Mouse (Mus musculus): ENCODE data around the gene Olfr1173. TPM values are rescaled to one million over a fixed set of nuclear protein-coding genes. Genes with fewer than 3 reads are reported as not detected.

The Olfr1173 gene
- 0.11 TPM for polyA plus RNA-seq (2017; shearing (Covaris generic))

GRCm38 (mm10) chr2:88279775-88280174 is at the start of gene Olfr1173:
Olfr1173 (minus strand) TSS chr2:88279875.

DNA sequence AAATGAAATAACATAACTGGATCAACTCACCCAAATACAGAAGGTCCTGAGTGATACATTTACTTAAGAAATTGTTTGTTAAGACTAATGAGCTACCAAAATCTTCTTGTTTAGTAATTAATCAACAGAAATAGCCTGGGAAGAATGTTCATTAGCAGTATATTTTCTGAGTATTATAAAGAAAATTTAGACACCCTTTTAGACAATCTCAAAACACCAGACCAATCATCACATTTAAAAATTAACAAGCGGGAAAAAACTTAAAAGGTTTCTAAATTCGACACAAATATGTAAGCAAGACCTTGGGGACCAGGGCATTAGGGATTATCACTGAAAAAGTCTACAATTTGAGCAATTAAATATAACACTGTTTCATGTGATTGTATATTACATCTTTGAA is 47.4 kb upstream of the Olfr1173 start, which contains the start of gene Olfr1175-ps:
Gene Olfr1175-ps, minus strand, starts transcription at position 101 of the 400 bp plus-strand sequence.

GRCm38 (mm10) chr2:88315035-88315434 is 35.4 kb upstream of the Olfr1173 start, which contains the start of gene Olfr1174-ps:
Olfr1174-ps (minus strand) TSS chr2:88315135.

DNA sequence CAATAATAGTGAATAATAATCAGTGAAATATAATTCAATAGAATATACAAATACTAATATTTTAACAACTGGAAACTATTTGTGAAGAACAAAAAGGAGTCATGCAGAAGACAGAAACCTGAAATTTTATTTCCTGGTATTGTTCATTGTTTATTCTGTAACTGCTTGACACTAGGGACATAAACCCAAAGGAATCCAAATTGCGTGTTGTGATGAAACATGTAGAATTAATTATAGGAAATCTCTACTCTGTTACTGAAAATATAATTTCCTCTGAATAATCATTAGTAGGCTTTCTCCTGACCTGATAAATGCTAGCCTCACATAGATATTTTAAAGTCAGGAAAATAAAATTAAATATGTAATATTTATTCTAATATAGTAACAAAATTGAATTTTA is 51.4 kb downstream of the Olfr1173 start, which contains the start of gene Olfr1170:
Gene Olfr1170, minus strand, starts transcription at position 101 of the 400 bp plus-strand sequence.

Other genes starting within 250 kb of the Olfr1173 start
- not detected for gene Olfr73, start 242.2 kb downstream of the Olfr1173 start, polyA plus RNA-seq (2017; shearing (Covaris generic))
- not detected for gene Olfr1162, start 228.7 kb downstream of the Olfr1173 start, polyA plus RNA-seq (2017; shearing (Covaris generic))
- not detected for gene Olfr1163, start 208.0 kb downstream of the Olfr1173 start, polyA plus RNA-seq (2017; shearing (Covaris generic))
- gene Olfr1164, start 185.9 kb downstream of the Olfr1173 start, polyA plus RNA-seq (2017; shearing (Covaris generic)): not detected
- not detected for gene Olfr1166, start 151.6 kb downstream of the Olfr1173 start, polyA plus RNA-seq (2017; shearing (Covaris generic))
- gene Olfr1167, start 124.7 kb downstream of the Olfr1173 start, polyA plus RNA-seq (2017; shearing (Covaris generic)): 0.10 TPM
- gene Olfr1168, start 98.0 kb downstream of the Olfr1173 start, polyA plus RNA-seq (2017; shearing (Covaris generic)): not detected
- not detected for gene Olfr1170, start 51.5 kb downstream of the Olfr1173 start, polyA plus RNA-seq (2017; shearing (Covaris generic))
- not detected for gene Olfr1174-ps, start 35.3 kb upstream of the Olfr1173 start, polyA plus RNA-seq (2017; shearing (Covaris generic))
- gene Olfr1175-ps, start 47.3 kb upstream of the Olfr1173 start, polyA plus RNA-seq (2017; shearing (Covaris generic)): not detected
- gene Olfr1176, start 56.8 kb upstream of the Olfr1173 start, polyA plus RNA-seq (2017; shearing (Covaris generic)): not detected
- gene Olfr1177-ps, start 66.6 kb upstream of the Olfr1173 start, polyA plus RNA-seq (2017; shearing (Covaris generic)): not detected
- gene Olfr1178, start 107.2 kb upstream of the Olfr1173 start, polyA plus RNA-seq (2017; shearing (Covaris generic)): not detected
- not detected for gene Olfr1179, start 126.6 kb upstream of the Olfr1173 start, polyA plus RNA-seq (2017; shearing (Covaris generic))
- not detected for gene Olfr1180, start 139.3 kb upstream of the Olfr1173 start, polyA plus RNA-seq (2017; shearing (Covaris generic))
- gene Olfr1181, start 146.3 kb upstream of the Olfr1173 start, polyA plus RNA-seq (2017; shearing (Covaris generic)): not detected
- not detected for gene Gm13757, start 169.3 kb upstream of the Olfr1173 start, polyA plus RNA-seq (2017; shearing (Covaris generic))
- 0.26 TPM for gene Olfr1183, start 175.0 kb upstream of the Olfr1173 start, polyA plus RNA-seq (2017; shearing (Covaris generic))
- 0.11 TPM for gene Olfr1184, start 203.7 kb upstream of the Olfr1173 start, polyA plus RNA-seq (2017; shearing (Covaris generic))
- gene Olfr1185-ps1, start 213.4 kb upstream of the Olfr1173 start, polyA plus RNA-seq (2017; shearing (Covaris generic)): not detected
- gene Olfr1186, start 238.7 kb upstream of the Olfr1173 start, polyA plus RNA-seq (2017; shearing (Covaris generic)): not detected

All from naive thymus-derived CD4-positive, alpha-beta T cell, adult 5 months (primary cell).